ENCODE assay signal across 8 mouse cellular contexts in genomic region chr10:45800070-45800851, GRCm38 (mm10).
DNase-seq lines count a peak whose midpoint lies in the region; ATAC-seq lines count a peak whose summit lies in the region.

No protein-coding gene starts in this region.

- no peaks in the 10 kb centered on the region for H3K36me3 ChIP-seq in midbrain, embryonic 11.5 days (ENCODE audit: control insufficient read depth, insufficient read depth, low read length)
- H3K36me3 ChIP-seq in midbrain, embryonic 15.5 days (replicated peaks): no peaks in the 10 kb centered on the region
- no peaks in the 10 kb centered on the region for H3K36me3 ChIP-seq in hindbrain, embryonic 14.5 days (replicated peaks; ENCODE audit: control insufficient read depth, insufficient read depth)

- ATAC-seq in midbrain, embryonic 11.5 days (ENCODE audit: low FRiP score): peak; percentile 87
- no peak for ATAC-seq in midbrain, embryonic 15.5 days (replicated peaks)
- ATAC-seq in hindbrain, embryonic 14.5 days (ENCODE audit: low FRiP score): no peak
- no peak for ATAC-seq in monocyte, adult 5-6 weeks (replicated peaks; ENCODE audit: insufficient number of reproducible peaks, low FRiP score, low TSS enrichment, poor library complexity, severe bottlenecking)

- no peak overlapping the region for H3K9ac ChIP-seq in midbrain, embryonic 11.5 days (ENCODE audit: low read length)
- H3K9ac ChIP-seq in midbrain, embryonic 15.5 days: no peak overlapping the region
- H3K9ac ChIP-seq in hindbrain, embryonic 14.5 days: no peak overlapping the region

- peaks cover 3% of the 10 kb centered on the region; the same call in 1 of the 2 replicates for H3K4me1 ChIP-seq in midbrain, embryonic 11.5 days (ENCODE audit: control insufficient read depth, insufficient read depth, low read length)
- H3K4me1 ChIP-seq in midbrain, embryonic 15.5 days: no peaks in the 10 kb centered on the region
- H3K4me1 ChIP-seq in hindbrain, embryonic 14.5 days (replicated peaks; ENCODE audit: control insufficient read depth, insufficient read depth, low read length): no peaks in the 10 kb centered on the region

- no peak overlapping the region for H3K4me2 ChIP-seq in midbrain, embryonic 11.5 days
- H3K4me2 ChIP-seq in midbrain, embryonic 15.5 days: no peak overlapping the region
- no peak overlapping the region for H3K4me2 ChIP-seq in hindbrain, embryonic 14.5 days (replicated peaks)

- DNase-seq in midbrain, embryonic 11.5 days (ENCODE audit: low spot score, missing footprints): peak; percentile 97
- peak; percentile 72 for DNase-seq in ZHBTc4 (ENCODE audit: low read depth, low spot score)
- peak; percentile 90 for DNase-seq in embryo, embryonic 11 days
- DNase-seq in hindbrain, embryonic 14.5 days (ENCODE audit: low spot score): peak; percentile 65
- peak; percentile 61 for DNase-seq in left cerebral cortex, postnatal 4 days
- peak; percentile 29 for DNase-seq in ovary, postnatal 14 days (ENCODE audit: low spot score)

- 48% methylated on average over 12 of the region's 12 CpGs for WGBS in midbrain, embryonic 11.5 days
- WGBS in midbrain, embryonic 15.5 days: 48% methylated on average over 12 of the region's 12 CpGs
- 48% methylated on average over 12 of the region's 12 CpGs for WGBS in hindbrain, embryonic 14.5 days

- H3K27me3 ChIP-seq in midbrain, embryonic 11.5 days (ENCODE audit: control insufficient read depth, insufficient read depth, low read length): no peaks in the 10 kb centered on the region
- H3K27me3 ChIP-seq in midbrain, embryonic 15.5 days (replicated peaks): no peaks in the 10 kb centered on the region
- no peaks in the 10 kb centered on the region for H3K27me3 ChIP-seq in hindbrain, embryonic 14.5 days (ENCODE audit: control insufficient read depth, insufficient read depth, low read length)

- no peak overlapping the region for H3K4me3 ChIP-seq in midbrain, embryonic 11.5 days (ENCODE audit: low read depth, low read length)
- H3K4me3 ChIP-seq in midbrain, embryonic 15.5 days: no peak overlapping the region
- H3K4me3 ChIP-seq in hindbrain, embryonic 14.5 days (replicated peaks; ENCODE audit: low read length): no peak overlapping the region

- no peaks in the 10 kb centered on the region for H3K9me3 ChIP-seq in midbrain, embryonic 11.5 days (ENCODE audit: control insufficient read depth, low read length)
- no peaks in the 10 kb centered on the region for H3K9me3 ChIP-seq in midbrain, embryonic 15.5 days
- H3K9me3 ChIP-seq in hindbrain, embryonic 14.5 days (ENCODE audit: control insufficient read depth, low read length): no peaks in the 10 kb centered on the region

- intact Hi-C loops in left cerebral cortex, postnatal 4 days (cut with DNase I): no loop called here

- H3K27ac ChIP-seq in midbrain, embryonic 11.5 days (ENCODE audit: low read depth, low read length): no peak overlapping the region
- no peak overlapping the region for H3K27ac ChIP-seq in midbrain, embryonic 15.5 days
- H3K27ac ChIP-seq in hindbrain, embryonic 14.5 days: no peak overlapping the region

Comparison
In these comparisons a context has a peak if more than half of its experiments do, and no peak if none do; other contexts are left out.
1. DNase-seq: peak in every context shown above with its lines; median percentile 97 in midbrain, embryonic 11.5 days; 90 in embryo, embryonic 11 days; 72 in ZHBTc4; 65 in hindbrain, embryonic 14.5 days; 61 in left cerebral cortex, postnatal 4 days; 29 in ovary, postnatal 14 days.